In genomic region chr16:37010370-37010769, GRCm38 (mm10) we compare ENCODE assay signal across 7 mouse cellular contexts. TPM values are rescaled to one million over a fixed set of nuclear protein-coding genes. Genes with fewer than 3 reads are reported as not detected.
DNase-seq lines count a peak whose midpoint lies in the region; ATAC-seq and TF ChIP-seq lines count a peak whose summit lies in the region.

No protein-coding gene starts in this region.

- H3K36me3 ChIP-seq in C2C12 (ENCODE audit: control insufficient read depth, insufficient read depth), result no peaks in the 10 kb centered on the region
- no peaks in the 10 kb centered on the region for H3K36me3 ChIP-seq in forebrain, postnatal 0 days (ENCODE audit: insufficient read depth)
- H3K36me3 ChIP-seq in intestine, postnatal 0 days (ENCODE audit: control insufficient read depth, insufficient read depth), result no peaks in the 10 kb centered on the region
- no peaks in the 10 kb centered on the region for H3K36me3 ChIP-seq in neural tube, embryonic 15.5 days

- H3K4me3 ChIP-seq in C2C12 (ENCODE audit: insufficient read depth, poor library complexity, severe bottlenecking), result no peak overlapping the region
- H3K4me3 ChIP-seq in forebrain, postnatal 0 days (ENCODE audit: low read depth, low read length), result no peak overlapping the region
- H3K4me3 ChIP-seq in intestine, postnatal 0 days (ENCODE audit: low read depth, low read length), result no peak overlapping the region
- no peak overlapping the region for H3K4me3 ChIP-seq in neural tube, embryonic 15.5 days (replicated peaks)

- no peak overlapping the region for H3K27ac ChIP-seq in forebrain, postnatal 0 days (ENCODE audit: low read depth, low read length)
- no peak overlapping the region for H3K27ac ChIP-seq in intestine, postnatal 0 days (ENCODE audit: low read depth, low read length)
- H3K27ac ChIP-seq in neural tube, embryonic 15.5 days (replicated peaks), result no peak overlapping the region

- H3K79me2 ChIP-seq in C2C12 (ENCODE audit: control insufficient read depth, insufficient read depth), result peaks cover 25% of the 10 kb centered on the region

- H3K79me3 ChIP-seq in C2C12 (ENCODE audit: low read depth), result peaks cover 9% of the 10 kb centered on the region

- ATAC-seq in forebrain, postnatal 0 days, result peak; percentile 56
- ATAC-seq in intestine, postnatal 0 days, result peak; percentile 31
- ATAC-seq in neural tube, embryonic 15.5 days (ENCODE audit: low FRiP score), result peak; percentile 56; the same call in 1 of the 2 replicates

- peak; percentile 87 for DNase-seq in 416B (ENCODE audit: low read depth)
- peak; percentile 74 for DNase-seq in c-Kit-positive CD71-positive TER-119-positive erythroid progenitor cells, embryonic 14.5 days (ENCODE audit: low spot score)
- DNase-seq in forebrain, postnatal 0 days, result peak; percentile 83
- peak; percentile 2 to 4 for DNase-seq in lung, adult 18-20 months

- no peaks in the 10 kb centered on the region for H3K9me3 ChIP-seq in forebrain, postnatal 0 days (ENCODE audit: low read length)
- no peaks in the 10 kb centered on the region for H3K9me3 ChIP-seq in intestine, postnatal 0 days (ENCODE audit: control insufficient read depth)
- no peaks in the 10 kb centered on the region for H3K9me3 ChIP-seq in neural tube, embryonic 15.5 days (replicated peaks)

- no peaks in the 10 kb centered on the region for H3K27me3 ChIP-seq in C2C12 (ENCODE audit: control insufficient read depth, insufficient read depth, insufficient read length)
- no peaks in the 10 kb centered on the region for H3K27me3 ChIP-seq in forebrain, postnatal 0 days (ENCODE audit: insufficient read depth, low read length)
- no peaks in the 10 kb centered on the region for H3K27me3 ChIP-seq in intestine, postnatal 0 days (replicated peaks; ENCODE audit: control insufficient read depth, insufficient read depth, low read length)
- no peaks in the 10 kb centered on the region for H3K27me3 ChIP-seq in neural tube, embryonic 15.5 days (replicated peaks)

- H3K4me1 ChIP-seq in forebrain, postnatal 0 days (ENCODE audit: insufficient read depth), result peaks cover 6% of the 10 kb centered on the region; the same call in 1 of the 2 replicates
- 0 out of 2 replicates have a peak, but pooled peaks cover 6% of the 10 kb centered on the region for H3K4me1 ChIP-seq in intestine, postnatal 0 days (replicated peaks; ENCODE audit: control insufficient read depth, insufficient read depth, low read length)
- peaks cover 18% of the 10 kb centered on the region for H3K4me1 ChIP-seq in neural tube, embryonic 15.5 days

- H3K9ac ChIP-seq in forebrain, postnatal 0 days, result no peak overlapping the region
- H3K9ac ChIP-seq in intestine, postnatal 0 days (ENCODE audit: low read depth, low read length), result no peak overlapping the region
- no peak overlapping the region for H3K9ac ChIP-seq in neural tube, embryonic 15.5 days (replicated peaks)

- peak overlapping the region; percentile 1 for H3ac ChIP-seq in C2C12 (ENCODE audit: control insufficient read depth, insufficient read length, low read depth)

- WGBS in forebrain, postnatal 0 days, result 49% methylated on average over 4 of the region's 4 CpGs
- WGBS in intestine, postnatal 0 days, result 58% methylated on average over 4 of the region's 4 CpGs
- 57% methylated on average over 4 of the region's 4 CpGs for whole genome bisulfite sequencing in neural tube, embryonic 15.5 days

- TF ChIP-seq CTCF in C2C12 (IDR thresholded peaks at IDR 0.05; ENCODE audit: control insufficient read depth, insufficient read depth, insufficient read length), result no peak
- peak; percentile 74 for TF ChIP-seq CTCF in forebrain, postnatal 0 days (IDR thresholded peaks at IDR 0.05; ENCODE audit: low read depth)
- TF ChIP-seq CTCF in intestine, postnatal 0 days (IDR thresholded peaks at IDR 0.05; ENCODE audit: low read depth), result peak; percentile 73

- no peak overlapping the region for H3K4me2 ChIP-seq in forebrain, postnatal 0 days (ENCODE audit: low read depth)
- H3K4me2 ChIP-seq in intestine, postnatal 0 days (replicated peaks; ENCODE audit: low read depth), result no peak overlapping the region
- no peak overlapping the region for H3K4me2 ChIP-seq in neural tube, embryonic 15.5 days

TF ChIP-seq in C2C12, 6 proteins besides CTCF, POLR2A, EP300 and RAD21:
- TF ChIP-seq FOSL1 (IDR thresholded peaks at IDR 0.05; ENCODE audit: insufficient read depth, low read length, poor library complexity, severe bottlenecking), result no peak
- TF ChIP-seq MYOG (IDR thresholded peaks at IDR 0.05; ENCODE audit: control insufficient read depth, extremely low read depth, insufficient read length), result no peak
- no peak for TF ChIP-seq CEBPB (IDR thresholded peaks at IDR 0.05; ENCODE audit: low read depth)
- TF ChIP-seq MYOD1 (IDR thresholded peaks at IDR 0.05; ENCODE audit: control insufficient read depth, insufficient read length, low read depth), result no peak
- TF ChIP-seq MAX (IDR thresholded peaks at IDR 0.05), result no peak
- no peak for TF ChIP-seq USF1 (IDR thresholded peaks at IDR 0.05; ENCODE audit: low read depth)

RNA-seq across cellular contexts. Expression of gene Polq, which starts 1.2 kb away (rescaled TPM):
- polyA plus RNA-seq in C2C12 (2012; fragmentation: generic; extraction: Trizol), result 2.5 TPM
- 3.1 and 3.4 TPM in 2 replicates for total RNA-seq in forebrain, postnatal 0 days (2014; rRNA removed)
- polyA plus RNA-seq in forebrain, postnatal 0 days (2015; fragmentation: Nextera tagmentation; extraction: Ambion mirVana), result 0.78 and 1.3 TPM in 2 replicates
- polyA plus RNA-seq in intestine, postnatal 0 days (2015; fragmentation: Nextera tagmentation; extraction: Ambion mirVana), result 1.1 and 1.4 TPM in 2 replicates
- 2.8 and 4.6 TPM in 2 replicates for polyA plus RNA-seq in neural tube, embryonic 15.5 days (2015; fragmentation: Nextera tagmentation; extraction: Ambion mirVana)

RNA-seq across cellular contexts. Expression of gene Fbxo40, which starts 20.1 kb away (rescaled TPM):
- 0.02 TPM for polyA plus RNA-seq in C2C12 (2012; fragmentation: generic; extraction: Trizol)
- total RNA-seq in forebrain, postnatal 0 days (2014; rRNA removed), result 0.85 and 2.9 TPM in 2 replicates
- 0.10 and 0.13 TPM in 2 replicates for polyA plus RNA-seq in forebrain, postnatal 0 days (2015; fragmentation: Nextera tagmentation; extraction: Ambion mirVana)
- 0.03 TPM in 1 of 2 replicates, not detected in the other for polyA plus RNA-seq in intestine, postnatal 0 days (2015; fragmentation: Nextera tagmentation; extraction: Ambion mirVana)
- 0.03 TPM in 1 of 2 replicates, not detected in the other for polyA plus RNA-seq in neural tube, embryonic 15.5 days (2015; fragmentation: Nextera tagmentation; extraction: Ambion mirVana)

Comparison
In these comparisons a context has a peak if more than half of its experiments do, and no peak if none do; other contexts are left out.
1. DNase-seq: peak in every context shown above with its lines; median percentile 87 in 416B; 83 in forebrain, postnatal 0 days; 74 in c-Kit-positive CD71-positive TER-119-positive erythroid progenitor cells, embryonic 14.5 days; 3 in lung, adult 18-20 months.